Mouse (Mus musculus) ES-E14 (cell line): ENCODE measurements around the gene Ppil4. TPM values are rescaled to one million over a fixed set of nuclear protein-coding genes. Genes with fewer than 3 reads are reported as not detected.

Experiments
- DNase-seq: peaks from one replicate; pipeline ENCODE4 v3.0.0-alpha.2; 2013; ENCODE audit warnings: low read depth, low spot score
- H3K27ac ChIP-seq: 2 replicates; pipeline ENCODE4 v1.5.1; 2012; ENCODE audit warnings: low read depth, mild to moderate bottlenecking, low read length, moderate library complexity, mixed read lengths; ENCODE audit not compliant: poor library complexity, insufficient read depth, severe bottlenecking
- H3K36me3 ChIP-seq: 2 replicates; pipeline ENCODE4 v1.6.1; 2012; ENCODE audit warnings: mild to moderate bottlenecking, low read length, moderate library complexity, mixed read lengths; ENCODE audit not compliant: control insufficient read depth, poor library complexity, insufficient read depth, severe bottlenecking
- H3K4me1 ChIP-seq, 2 experiments: fragments of 150-350 bp in 1 of 2; sonication (generic) in 1 of 2; 2 replicates each; pipeline ENCODE4 v1.6.1; 2012; ENCODE audit warnings: low read length in 2 of 2, mild to moderate bottlenecking in 1 of 2, mixed read lengths in 1 of 2; ENCODE audit not compliant: control insufficient read depth in 2 of 2, insufficient read depth in 2 of 2, poor library complexity in 1 of 2
- H3K4me3 ChIP-seq, 2 experiments: fragments of 150-350 bp in 1 of 2; sonication (generic) in 1 of 2; 2 replicates each; pipeline ENCODE4 v1.5.1; 2012; ENCODE audit warnings: low read length in 2 of 2, low read depth in 1 of 2, mild to moderate bottlenecking in 1 of 2, mixed read lengths in 1 of 2; ENCODE audit not compliant: insufficient read depth in 1 of 2, poor library complexity in 1 of 2, severe bottlenecking in 1 of 2
- H3K9ac ChIP-seq: 2 replicates; pipeline ENCODE4 v1.6.1; 2012; ENCODE audit warnings: low read depth, mild to moderate bottlenecking, low read length, mixed read lengths; ENCODE audit not compliant: poor library complexity, insufficient read depth, severe bottlenecking
- H3K9me3 ChIP-seq: fragments of 150-350 bp; sonication (generic); 2 replicates; pipeline ENCODE4 v1.6.1; 2012; ENCODE audit warnings: low read depth, mild to moderate bottlenecking, low read length; ENCODE audit not compliant: control insufficient read depth, insufficient read depth
- CHD2 ChIP-seq: IDR thresholded peaks from 2 replicates; pipeline ENCODE4 v1.6.1; 2014; ENCODE audit warnings: mild to moderate bottlenecking, low read depth, low read length, inconsistent platforms
- HCFC1 ChIP-seq: IDR thresholded peaks from 2 replicates; pipeline ENCODE4 v1.6.1; 2012; ENCODE audit warnings: low read length, inconsistent platforms, borderline replicate concordance; ENCODE audit not compliant: insufficient read depth
- MAFK ChIP-seq: IDR thresholded peaks from 2 replicates; pipeline ENCODE4 v1.6.1; 2014; ENCODE audit warnings: mild to moderate bottlenecking, low read depth, low read length, inconsistent platforms; ENCODE audit not compliant: insufficient read depth
- ZC3H11A ChIP-seq: IDR thresholded peaks from 2 replicates; pipeline ENCODE4 v1.6.1; 2012; ENCODE audit warnings: low read depth, mild to moderate bottlenecking, inconsistent platforms, low read length, borderline replicate concordance
- ZNF384 ChIP-seq: IDR thresholded peaks from 2 replicates; pipeline ENCODE4 v1.6.1; 2012; ENCODE audit warnings: low read depth, low read length, inconsistent platforms
- in situ Hi-C, 2 experiments: fragments of 600-800 bp; cut with MboI; formaldehyde crosslinking; loops; one replicate each; pipeline ENCODE4 v1.15.1; 2025; ENCODE audit warnings: low sequenced_read_pairs in 2 of 2, inconsistent platforms in 1 of 2; ENCODE audit not compliant: unreplicated experiment in 2 of 2
- total RNA-seq: library from RNA; depleted of rRNA; stranded (reverse); fragments of 300-350 nt; gene quantifications from 2 replicates; pipeline ENCODE4 v1.2.3, GENCODE M21; 2012

Ppil4 gene
- total RNA-seq, 1 experiment: 38.6 TPM

GRCm38 (mm10) chr10:7780238-7781176 is 12.2 kb upstream of the Ppil4 start:
- Histone ChIP-seq H3K36me3 (0 out of 2 replicates have a peak, but pooled peaks cover 2% of the 10 kb centered on the region), H3K27ac (no peak overlapping the region), H3K4me1 (no peaks in the 10 kb centered on the region; a peak in 1 of 4 replicates), H3K4me3 (peak overlapping the region; percentile 94 to 100), H3K9me3 (no peaks in the 10 kb centered on the region), H3K9ac (peak overlapping the region; percentile 95)
- no peak for TF ChIP-seq ZNF384
- DNase-seq: peak; percentile 75
- in situ Hi-C loops: no loop called here

GRCm38 (mm10) chr10:7781214-7781613 is 11.5 kb upstream of the Ppil4 start:
- Histone ChIP-seq H3K9ac (no peak overlapping the region; the same call in 1 of the 2 replicates), H3K9me3 (no peaks in the 10 kb centered on the region), H3K27ac (no peak overlapping the region), H3K36me3 (0 out of 2 replicates have a peak, but pooled peaks cover 2% of the 10 kb centered on the region), H3K4me3 (peak overlapping the region; percentile 62 to 66), H3K4me1 (no peaks in the 10 kb centered on the region; a peak in 1 of 4 replicates)
- TF ChIP-seq ZC3H11A (no peak), CHD2 (no peak), HCFC1 (no peak), ZNF384 (no peak), MAFK (no peak)
- in situ Hi-C loops: no loop called here
- DNase-seq: no peak

- H3K9me3 ChIP-seq: no peaks in the 10 kb centered on the region
- no peak overlapping the region for H3K27ac ChIP-seq
- no peak overlapping the region for H3K9ac ChIP-seq
- H3K36me3 ChIP-seq: peaks cover 4% of the 10 kb centered on the region
- DNase-seq: no peak
- in situ Hi-C loops: no loop called here
- H3K4me3 ChIP-seq: no peak overlapping the region
- TF ChIP-seq CHD2 (no peak), ZC3H11A (no peak), ZNF384 (no peak), HCFC1 (no peak), MAFK (no peak)
- peaks cover 2 to 4% of the 10 kb centered on the region in 2 experiments; a peak in 1 of 4 replicates for H3K4me1 ChIP-seq
Measured at GRCm38 (mm10) chr10:7787319-7787718, 5.4 kb upstream of the Ppil4 start.

- Histone ChIP-seq H3K4me3 (peak overlapping the region; percentile 77 to 90), H3K9ac (peak overlapping the region; percentile 99), H3K9me3 (no peaks in the 10 kb centered on the region), H3K4me1 (peaks cover 2 to 7% of the 10 kb centered on the region in 2 experiments; a peak in 1 of 4 replicates), H3K36me3 (peaks cover 4% of the 10 kb centered on the region), H3K27ac (peak overlapping the region; percentile 66; the same call in 1 of the 2 replicates)
- no peak for DNase-seq
- no peak for TF ChIP-seq ZNF384
- in situ Hi-C loops: no loop called here
Measured at GRCm38 (mm10) chr10:7792254-7792750, 389 bp upstream of the Ppil4 start.

- no peaks in the 10 kb centered on the region for H3K4me1 ChIP-seq
- TF ChIP-seq ZC3H11A: no peak
- no peak for TF ChIP-seq CHD2
- no peak for TF ChIP-seq HCFC1
- TF ChIP-seq MAFK: no peak
- TF ChIP-seq ZNF384: no peak
- no peak overlapping the region for H3K9ac ChIP-seq
- DNase-seq: no peak
- peaks cover 19% of the 10 kb centered on the region for H3K36me3 ChIP-seq
- in situ Hi-C loops: no loop called here
- H3K27ac ChIP-seq: no peak overlapping the region
- H3K4me3 ChIP-seq: no peak overlapping the region
- no peaks in the 10 kb centered on the region for H3K9me3 ChIP-seq
Measured at GRCm38 (mm10) chr10:7801258-7801657, 8.6 kb downstream of the Ppil4 start.
